Mouse (Mus musculus) common myeloid progenitor, adult 5-6 weeks (primary cell): ENCODE measurements around the gene Tbc1d9b. TPM values are rescaled to one million over a fixed set of nuclear protein-coding genes. Genes with fewer than 3 reads are reported as not detected.
"Not testable (repeated sequence)": the region's sequence is repeated elsewhere in the genome, so short reads cannot be mapped to it uniquely, and the experiment has no call there.

ENCODE experiments used
- ATAC-seq: replicated peaks from 2 replicates; pipeline ENCODE4 v1.8.0; 2016; ENCODE audit warnings: low read depth, mild to moderate bottlenecking, moderate TSS enrichment, inconsistent platforms; ENCODE audit not compliant: poor library complexity, severe bottlenecking
- total RNA-seq: library from RNA; stranded (forward); fragments of 200-1000, 187-1606 nt; gene quantifications from 2 replicates; pipeline ENCODE4 v1.2.3, GENCODE M21; 2017

Gene Tbc1d9b
- total RNA-seq, result 55.6 and 56.0 TPM in 2 replicates

- ATAC-seq, result peak; percentile 79
Measured at GRCm38 (mm10) chr11:50130811-50131766, at the start of gene Tbc1d9b. Gene Tbc1d9b, plus strand, starts transcription at chr11:50131396.

DNA sequence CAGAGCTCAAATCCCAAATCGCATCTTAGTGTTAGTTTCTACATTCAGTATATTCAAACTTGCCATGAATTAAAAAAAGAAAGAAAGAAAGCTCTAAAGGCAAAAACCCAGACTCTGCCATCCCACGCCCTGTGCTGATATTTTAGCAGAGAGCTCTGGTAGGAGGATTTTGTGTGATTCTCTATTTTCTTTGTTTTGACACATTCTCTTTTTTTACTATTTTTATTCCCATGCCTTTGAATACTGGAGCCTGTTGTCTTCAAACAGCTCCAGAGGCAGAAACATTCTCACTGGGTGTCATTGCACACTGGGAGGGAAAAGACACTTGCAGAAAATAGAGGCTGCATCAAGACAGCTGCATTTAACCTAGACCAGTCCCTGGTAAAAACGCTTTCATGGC lies 45.0 kb upstream of the Tbc1d9b start:
- ATAC-seq, result no peak

DNA sequence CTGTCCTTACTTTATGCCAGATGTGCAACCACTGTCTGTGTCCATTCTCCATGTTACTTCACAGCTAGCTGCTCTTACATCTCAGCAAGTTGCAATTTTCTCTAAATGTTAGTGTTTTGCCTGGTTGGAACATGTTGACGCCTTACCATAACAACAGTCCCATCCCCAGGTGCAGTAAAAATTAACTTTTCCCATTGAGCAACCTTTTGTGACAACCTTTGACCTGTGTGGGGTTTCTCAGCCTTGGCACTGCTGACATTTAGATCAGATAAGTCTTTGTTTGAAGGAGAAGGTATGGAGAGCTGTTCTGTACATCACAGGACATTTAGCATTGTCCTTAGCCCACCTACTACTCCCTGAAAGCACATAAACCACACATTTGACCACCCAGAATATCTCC lies 41.4 kb upstream of the Tbc1d9b start:
- no peak for ATAC-seq

DNA sequence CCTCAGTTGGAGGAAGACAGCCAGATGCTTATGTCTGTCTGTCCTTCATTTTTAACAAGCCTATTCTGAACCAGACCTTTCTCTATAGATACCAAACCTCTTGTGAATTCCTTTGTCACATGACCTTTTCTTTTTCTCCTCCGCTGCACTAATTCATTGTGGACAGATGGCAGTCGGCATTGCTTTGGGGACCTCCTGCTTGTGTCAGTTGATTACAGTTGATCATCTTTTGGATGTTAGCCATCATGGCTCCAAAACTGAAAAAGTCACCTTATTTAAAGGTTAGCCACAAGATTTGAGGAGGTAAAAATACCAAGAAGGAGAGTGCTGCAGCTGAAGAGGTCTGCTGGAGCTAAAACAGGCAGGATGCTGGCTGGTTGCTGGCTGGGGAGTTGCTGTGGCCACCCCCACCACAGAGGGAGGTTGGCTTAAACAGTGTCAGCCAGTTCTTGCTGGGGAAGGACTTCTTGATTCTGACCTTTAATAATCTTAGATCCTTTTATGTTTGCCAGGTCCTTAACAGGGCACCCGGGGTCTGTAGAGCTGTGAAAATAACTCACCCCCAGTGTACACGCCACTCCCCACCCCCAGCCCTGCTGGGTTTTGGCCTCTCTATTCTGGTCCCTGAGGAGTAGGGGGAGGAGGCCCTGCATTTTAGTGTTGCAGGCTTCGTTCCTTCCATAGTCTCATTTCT lies 40.1 kb upstream of the Tbc1d9b start:
- no peak for ATAC-seq

DNA sequence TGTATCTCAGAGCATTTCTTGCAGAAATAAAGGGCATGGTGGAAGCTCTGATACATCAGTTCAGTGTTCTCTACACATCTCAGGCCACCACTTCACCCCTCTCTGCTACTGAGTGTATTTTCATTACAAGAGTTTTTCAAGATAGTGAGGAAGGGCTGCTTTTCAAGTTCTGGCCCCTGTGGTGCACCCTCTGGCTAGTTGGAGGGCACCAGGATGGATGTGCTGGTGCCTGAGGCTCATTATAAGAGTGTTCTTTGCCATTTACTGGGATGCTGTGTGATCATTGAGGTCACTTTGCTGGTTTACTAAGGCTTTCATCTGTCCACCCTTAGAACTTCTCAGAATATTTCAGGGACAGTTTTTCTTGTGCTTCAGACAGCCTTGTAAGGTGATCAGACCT lies 39.5 kb upstream of the Tbc1d9b start:
- ATAC-seq, result no peak

- no peak for ATAC-seq
Measured at GRCm38 (mm10) chr11:50095661-50096060, 35.5 kb upstream of the Tbc1d9b start.

- no peak for ATAC-seq
Measured at GRCm38 (mm10) chr11:50097091-50097490, 34.1 kb upstream of the Tbc1d9b start.

- no peak for ATAC-seq
Measured at GRCm38 (mm10) chr11:50098961-50099481, 32.2 kb upstream of the Tbc1d9b start.

- no peak for ATAC-seq
Measured at GRCm38 (mm10) chr11:50099692-50100091, 31.5 kb upstream of the Tbc1d9b start.

DNA sequence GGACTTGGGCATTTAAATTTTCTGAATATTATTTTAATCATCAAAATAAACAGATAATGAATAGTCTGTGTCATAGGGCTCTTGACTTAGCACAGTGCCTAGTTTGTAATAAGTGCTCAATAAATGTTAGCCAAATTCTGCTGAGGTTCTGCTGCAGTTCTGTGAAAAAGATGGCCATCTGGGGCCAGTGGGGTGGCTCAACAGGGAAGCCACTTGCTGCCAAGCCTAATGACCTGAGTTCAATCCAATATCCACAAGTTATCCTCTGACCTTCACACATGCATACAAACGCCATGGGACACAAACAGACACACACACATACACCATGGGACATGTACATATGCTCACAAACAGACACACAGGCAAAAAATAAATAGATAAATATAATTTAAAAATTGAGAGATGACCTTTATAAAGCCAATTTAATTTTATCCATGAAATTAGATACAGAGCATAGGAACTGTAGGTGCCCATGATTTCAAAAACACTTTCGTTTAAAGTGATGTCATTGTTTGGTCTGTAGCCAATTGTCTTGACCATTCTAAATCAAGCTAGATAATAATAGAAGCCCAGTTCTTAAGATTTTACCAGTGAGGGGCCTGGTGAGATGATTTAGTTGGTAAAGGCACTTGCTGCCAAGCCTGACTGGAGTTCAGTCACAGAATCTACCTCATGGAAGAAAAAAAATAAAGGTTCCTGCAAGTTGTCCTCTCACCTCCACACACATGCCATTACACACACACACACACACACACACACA lies 30.5 kb upstream of the Tbc1d9b start:
- no peak for ATAC-seq

DNA sequence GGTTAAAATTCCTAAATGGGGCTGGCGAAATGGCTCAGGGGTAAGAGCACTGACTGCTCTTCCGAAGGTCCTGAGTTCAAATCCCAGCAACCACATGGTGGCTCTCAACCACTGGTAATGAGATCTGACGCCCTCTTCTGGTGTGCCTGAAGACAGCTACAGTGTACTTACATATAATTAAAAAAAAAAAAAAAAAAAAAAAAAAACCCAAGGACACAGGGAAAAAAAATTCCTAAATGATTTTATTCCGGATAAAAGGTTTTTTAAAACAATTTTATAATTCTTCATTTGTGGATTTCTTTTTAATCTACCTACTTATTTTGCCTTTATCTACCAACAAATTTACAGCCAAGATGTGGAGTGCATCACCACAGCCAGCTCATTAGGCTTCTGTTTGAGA lies 29.2 kb upstream of the Tbc1d9b start:
- ATAC-seq, result not testable (repeated sequence)

DNA sequence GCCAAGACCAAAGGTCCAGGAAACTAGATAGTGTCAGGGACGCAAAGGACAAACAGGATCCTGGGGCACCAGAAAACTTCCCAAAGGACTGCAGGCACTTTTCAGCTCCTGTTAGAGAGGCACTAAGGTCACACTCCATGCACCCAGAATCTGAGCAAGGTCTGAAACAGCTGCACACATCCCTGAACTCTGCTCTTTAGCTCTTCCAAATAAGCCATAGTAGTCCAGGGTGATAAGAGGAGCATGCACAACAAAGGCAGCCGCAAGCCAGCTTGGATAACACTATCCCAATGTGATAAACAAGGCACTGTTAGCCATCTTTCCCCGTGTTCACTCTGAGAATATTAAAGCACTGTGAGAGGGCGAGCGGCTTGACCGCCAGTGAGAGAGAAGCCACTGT lies 27.2 kb upstream of the Tbc1d9b start:
- no peak for ATAC-seq

DNA sequence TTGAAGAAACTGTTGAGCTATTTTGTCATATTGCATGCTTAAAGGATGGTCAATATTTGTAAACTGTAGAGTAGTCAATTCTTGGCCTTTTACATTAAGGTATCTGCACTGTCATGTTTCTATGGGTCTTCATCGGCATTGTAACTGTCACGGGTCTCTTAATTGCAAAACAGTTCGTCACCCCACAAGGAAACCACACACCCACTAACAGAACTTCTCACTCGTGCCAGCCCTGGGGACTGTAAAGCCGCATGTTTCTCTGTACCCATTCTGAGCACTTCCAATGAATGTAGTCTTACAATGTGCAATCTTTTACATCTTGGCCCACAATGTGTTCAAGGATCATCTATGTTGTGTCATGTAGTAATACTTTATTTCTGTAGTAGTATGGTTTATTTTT lies 26.0 kb upstream of the Tbc1d9b start:
- peak; percentile 76 for ATAC-seq

DNA sequence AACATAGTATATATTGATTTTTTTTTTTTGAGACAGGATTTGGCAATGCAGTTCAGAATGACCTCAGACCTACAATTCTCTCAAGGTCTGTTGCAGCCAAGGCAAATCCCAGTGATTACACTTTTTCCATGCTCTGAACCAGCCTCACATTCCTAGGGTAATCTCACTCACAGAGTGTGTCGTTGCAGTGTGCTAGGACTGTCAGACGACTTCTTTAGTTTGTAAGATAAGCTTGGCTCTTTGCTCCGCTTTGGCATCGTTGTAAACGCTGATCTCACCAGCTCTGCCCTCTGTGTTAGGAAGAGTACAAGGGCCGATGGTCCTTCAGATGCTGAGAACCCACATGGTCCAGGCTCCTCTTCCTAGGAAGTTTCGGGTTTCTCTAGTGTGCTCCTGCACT lies 25.2 kb upstream of the Tbc1d9b start:
- no peak for ATAC-seq

GRCm38 (mm10) chr11:50108823-50109244 lies 22.4 kb upstream of the Tbc1d9b start:
- no peak for ATAC-seq

- peak; percentile 98 for ATAC-seq
Measured at GRCm38 (mm10) chr11:50114329-50114728, 16.9 kb upstream of the Tbc1d9b start.

DNA sequence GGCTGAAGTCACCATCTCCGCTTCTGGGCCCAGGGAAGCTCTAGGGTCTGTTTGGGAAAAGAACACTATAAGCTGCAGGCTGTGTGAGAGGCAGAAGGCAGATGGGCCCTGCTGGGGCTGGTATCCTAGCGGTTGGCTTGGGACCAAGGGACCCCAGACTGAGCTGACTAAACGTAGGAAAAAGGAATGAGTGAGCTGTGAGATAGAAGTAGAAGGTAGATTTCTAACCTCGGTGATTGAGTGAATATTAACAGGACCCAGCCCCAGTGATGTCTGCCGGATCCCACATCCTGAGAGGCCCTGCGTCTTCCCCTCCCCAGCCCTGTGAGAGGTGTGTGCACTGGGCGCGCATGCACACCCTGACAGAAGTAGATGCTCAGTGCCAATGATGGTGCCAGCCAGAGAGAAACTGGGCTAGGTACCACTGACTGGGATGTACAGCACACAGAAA lies 8.5 kb upstream of the Tbc1d9b start:
- ATAC-seq, result no peak

DNA sequence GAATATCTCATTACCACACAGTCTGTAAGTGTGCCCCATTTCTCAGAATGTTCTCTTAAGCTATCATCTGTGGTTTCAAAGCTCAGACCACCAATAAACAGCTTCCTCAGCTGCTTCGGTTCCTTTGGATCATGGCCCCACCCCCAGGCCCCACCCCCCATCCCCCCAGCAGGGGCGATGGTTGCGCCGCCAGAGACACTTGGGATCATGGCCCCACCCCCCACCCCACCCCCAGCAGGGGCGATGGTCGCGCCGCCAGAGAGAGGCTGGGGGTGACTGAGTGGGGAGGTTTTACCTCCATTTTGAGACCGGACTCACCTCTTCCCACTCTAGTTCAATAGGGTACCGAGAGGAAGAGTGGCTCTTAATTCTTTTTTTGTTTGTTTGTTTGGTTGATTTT lies 3.4 kb upstream of the Tbc1d9b start:
- ATAC-seq, result no peak

GRCm38 (mm10) chr11:50131801-50132201 lies 605 bp downstream of the Tbc1d9b start:
- ATAC-seq, result no peak

GRCm38 (mm10) chr11:50132265-50132664 lies 1.1 kb downstream of the Tbc1d9b start:
- ATAC-seq, result no peak
